Comparison of ENCODE assay signal across 8 mouse cellular contexts in the genomic region with DNA sequence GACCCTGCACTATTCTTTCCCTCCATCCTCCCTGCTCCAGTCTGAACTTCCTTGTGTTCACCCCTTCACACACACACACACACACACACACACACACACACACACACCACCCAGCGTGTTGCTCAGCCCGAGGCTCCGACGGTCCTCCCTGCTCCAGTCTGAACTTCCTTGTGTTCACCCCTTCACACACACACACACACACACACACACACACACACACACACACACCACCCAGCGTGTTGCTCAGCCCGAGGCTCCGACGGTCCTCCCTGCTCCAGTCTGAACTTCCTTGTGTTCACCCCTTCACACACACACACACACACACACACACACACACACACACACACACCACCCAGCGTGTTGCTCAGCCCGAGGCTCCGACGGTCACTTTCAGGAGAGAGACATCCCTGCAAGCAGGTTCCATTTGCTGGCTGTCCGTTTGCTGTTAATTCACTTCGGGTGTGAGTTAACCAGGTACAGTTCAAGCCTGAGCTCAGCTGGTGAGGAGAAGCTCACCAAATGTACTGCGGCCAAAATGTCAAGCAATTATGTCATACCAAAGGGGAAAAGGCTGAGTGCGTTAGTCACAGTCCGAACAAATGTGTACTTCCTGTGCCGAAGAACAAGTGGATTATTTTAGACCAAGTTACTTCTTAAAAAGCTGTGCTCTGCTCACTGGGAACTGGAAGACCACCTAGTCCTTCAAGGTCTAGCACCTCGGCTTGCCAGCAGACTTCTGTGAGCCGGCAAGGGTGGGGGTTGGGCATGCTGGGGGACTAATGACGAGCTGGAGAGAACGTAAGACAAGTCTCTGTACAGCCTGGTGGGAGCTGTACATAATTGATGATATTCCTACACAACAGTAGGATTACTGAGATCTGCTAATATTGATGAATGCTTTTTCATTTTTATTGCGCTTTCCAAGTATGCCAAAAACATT. TPM values are rescaled to one million over a fixed set of nuclear protein-coding genes. Genes with fewer than 3 reads are reported as not detected.
DNase-seq lines count a peak whose midpoint lies in the region; ATAC-seq and TF ChIP-seq lines count a peak whose summit lies in the region.
"Not testable (repeated sequence)": the region's sequence is repeated elsewhere in the genome, so short reads cannot be mapped to it uniquely, and the experiment has no call there.

No protein-coding gene starts in this region.

- not testable (repeated sequence) for H3K27me3 ChIP-seq in heart, embryonic 14.5 days (ENCODE audit: control insufficient read depth, insufficient read depth, low read length); kidney, embryonic 14.5 days (ENCODE audit: control insufficient read depth, insufficient read depth, low read length); limb, embryonic 15.5 days; lung, postnatal 0 days (replicated peaks; ENCODE audit: insufficient read depth, low read length)

- not testable (repeated sequence) for H3K4me1 ChIP-seq in brown adipose tissue, adult 24 weeks (ENCODE audit: control insufficient read depth, insufficient read depth, insufficient read length, low read length); heart, embryonic 14.5 days (ENCODE audit: control insufficient read depth in 2 of 2, insufficient read depth in 2 of 2, low read length in 2 of 2); kidney, embryonic 14.5 days (ENCODE audit: control insufficient read depth, insufficient read depth, low read length); limb, embryonic 15.5 days; lung, postnatal 0 days (ENCODE audit: insufficient read depth, low read depth, low read length)

- not testable (repeated sequence) for H3K27ac ChIP-seq in brown adipose tissue, adult 24 weeks (replicated peaks; ENCODE audit: low read depth, low read length); heart, embryonic 14.5 days (replicated peaks in 1 of 2; ENCODE audit: control insufficient read depth in 1 of 2, insufficient read depth in 1 of 2, low read depth in 2 of 2, low read length in 2 of 2); kidney, embryonic 14.5 days (ENCODE audit: low read depth, low read length); limb, embryonic 15.5 days; lung, postnatal 0 days (ENCODE audit: low read length)

- WGBS in heart, embryonic 14.5 days = 50% methylated on average over 15 of the region's 23 CpGs
- WGBS in kidney, embryonic 14.5 days = 49% methylated on average over 15 of the region's 23 CpGs
- WGBS in limb, embryonic 15.5 days = 46% methylated on average over 19 of the region's 23 CpGs
- whole genome bisulfite sequencing in lung, postnatal 0 days = 42% methylated on average over 15 of the region's 23 CpGs

- not testable (repeated sequence) for H3K36me3 ChIP-seq in heart, embryonic 14.5 days (ENCODE audit: control insufficient read depth, insufficient read depth, low read length); kidney, embryonic 14.5 days (ENCODE audit: control insufficient read depth, insufficient read depth, low read length); limb, embryonic 15.5 days; lung, postnatal 0 days (ENCODE audit: insufficient read depth, low read length)

- not testable (repeated sequence) for H3K9me3 ChIP-seq in heart, embryonic 14.5 days (ENCODE audit: control insufficient read depth, low read length); kidney, embryonic 14.5 days (ENCODE audit: control insufficient read depth, low read length); limb, embryonic 15.5 days; lung, postnatal 0 days (ENCODE audit: low read length)

- TF ChIP-seq CTCF in lung, postnatal 0 days (IDR thresholded peaks at IDR 0.05) = not testable (repeated sequence)

- peak overlapping the region; percentile 40 for H3K4me2 ChIP-seq in heart, embryonic 14.5 days (ENCODE audit: low read length)
- H3K4me2 ChIP-seq in kidney, embryonic 14.5 days (replicated peaks; ENCODE audit: low read depth, low read length) = not testable (repeated sequence)
- H3K4me2 ChIP-seq in limb, embryonic 15.5 days = 0 out of 2 replicates have a peak overlapping the region, but pooled peaks have one; percentile 3
- H3K4me2 ChIP-seq in lung, postnatal 0 days (replicated peaks; ENCODE audit: low read depth, low read length) = 0 out of 2 replicates have a peak overlapping the region, but pooled peaks have one; percentile 18

- peak; percentile 62 for ATAC-seq in granulocyte monocyte progenitor cell, adult 5-6 weeks (replicated peaks; ENCODE audit: poor library complexity, severe bottlenecking)
- ATAC-seq in heart, embryonic 14.5 days (ENCODE audit: insufficient number of reproducible peaks, insufficient read depth, low FRiP score, low read depth); limb, embryonic 15.5 days (ENCODE audit: insufficient number of reproducible peaks, low FRiP score, low TSS enrichment, low read depth): not testable (repeated sequence)
- ATAC-seq in kidney, embryonic 14.5 days (ENCODE audit: low FRiP score, low TSS enrichment) = 0 out of 2 replicates have a peak, but pooled peaks have one; percentile 20
- peak; percentile 35; the same call in 1 of the 2 replicates for ATAC-seq in lung, postnatal 0 days

- peak; percentile 34 to 45 for DNase-seq in adrenal gland, adult (ENCODE audit: inconsistent age in 2 of 2, low spot score in 1 of 2)
- DNase-seq in lung, postnatal 0 days (ENCODE audit: low spot score) = not testable (repeated sequence)
- peak; percentile 58 for DNase-seq in testis, postnatal 10 days (ENCODE audit: low spot score)

- H3K9ac ChIP-seq in heart, embryonic 14.5 days (ENCODE audit: low read length); kidney, embryonic 14.5 days (ENCODE audit: low read depth, low read length); limb, embryonic 15.5 days; lung, postnatal 0 days (replicated peaks; ENCODE audit: low read depth): not testable (repeated sequence)

- not testable (repeated sequence) for TF ChIP-seq EP300 in lung, postnatal 0 days (IDR thresholded peaks at IDR 0.05)

- H3K4me3 ChIP-seq in brown adipose tissue, adult 24 weeks (ENCODE audit: insufficient read depth, low read depth, low read length) = peak overlapping the region; percentile 37
- peak overlapping the region in 1 of 2 experiments; percentile 12; a peak in 1 of 4 replicates for H3K4me3 ChIP-seq in heart, embryonic 14.5 days (ENCODE audit: control insufficient read depth in 1 of 2, insufficient read depth in 1 of 2, low read depth in 1 of 2, low read length in 2 of 2)
- H3K4me3 ChIP-seq in kidney, embryonic 14.5 days (ENCODE audit: low read length); limb, embryonic 15.5 days; lung, postnatal 0 days (ENCODE audit: low read depth, low read length): not testable (repeated sequence)

RNA-seq across cellular contexts. Expression of gene Wwc2, which starts 52.0 kb away (rescaled TPM):
- 12.6 and 14.1 TPM in 2 replicates for polyA plus RNA-seq in brown adipose tissue, adult 24 weeks (2012; ENCODE audit: insufficient read depth, insufficient read length, missing spikeins)
- total RNA-seq in granulocyte monocyte progenitor cell, adult 5-6 weeks (2014; fragmentation: Nextera tagmentation) = 4.2 and 8.9 TPM in 2 replicates
- total RNA-seq in granulocyte monocyte progenitor cell, adult 5-6 weeks (2017) = 5.8 and 6.7 TPM in 2 replicates
- 13.5 and 14.7 TPM in 2 replicates for polyA plus RNA-seq in heart, embryonic 14.5 days (2014; fragmentation: Nextera tagmentation; extraction: Ambion mirVana)
- 14.5 and 18.5 TPM in 2 replicates for polyA plus RNA-seq in kidney, embryonic 14.5 days (2014; fragmentation: Nextera tagmentation; extraction: Ambion mirVana)
- polyA plus RNA-seq in limb, embryonic 15.5 days (2015; fragmentation: Nextera tagmentation; extraction: Ambion mirVana) = 9.4 and 11.9 TPM in 2 replicates
- polyA plus RNA-seq in lung, postnatal 0 days (2015; fragmentation: Nextera tagmentation; extraction: Ambion mirVana) = 19.1 and 23.1 TPM in 2 replicates

RNA-seq across cellular contexts. Expression of gene Dctd, which starts 56.2 kb away (rescaled TPM):
- polyA plus RNA-seq in brown adipose tissue, adult 24 weeks (2012; ENCODE audit: insufficient read depth, insufficient read length, missing spikeins) = 1.1 TPM in 1 of 2 replicates, not detected in the other
- 46.2 and 57.1 TPM in 2 replicates for total RNA-seq in granulocyte monocyte progenitor cell, adult 5-6 weeks (2014; fragmentation: Nextera tagmentation)
- 53.6 and 56.3 TPM in 2 replicates for total RNA-seq in granulocyte monocyte progenitor cell, adult 5-6 weeks (2017)
- 33.4 and 34.1 TPM in 2 replicates for polyA plus RNA-seq in heart, embryonic 14.5 days (2014; fragmentation: Nextera tagmentation; extraction: Ambion mirVana)
- polyA plus RNA-seq in kidney, embryonic 14.5 days (2014; fragmentation: Nextera tagmentation; extraction: Ambion mirVana) = 43.1 and 46.3 TPM in 2 replicates
- polyA plus RNA-seq in limb, embryonic 15.5 days (2015; fragmentation: Nextera tagmentation; extraction: Ambion mirVana) = 28.2 and 30.0 TPM in 2 replicates
- 1.5 and 1.9 TPM in 2 replicates for polyA plus RNA-seq in lung, postnatal 0 days (2015; fragmentation: Nextera tagmentation; extraction: Ambion mirVana)

Comparison
In these comparisons a context has a peak if more than half of its experiments do, and no peak if none do; other contexts are left out.
1. RNA of gene Dctd, which starts 56.2 kb away (polyA plus RNA-seq): 43.1 to 46.3 TPM in kidney, embryonic 14.5 days, 33.4 to 34.1 TPM in heart, embryonic 14.5 days and 28.2 to 30.0 TPM in limb, embryonic 15.5 days; 1.5 to 1.9 TPM in lung, postnatal 0 days and 1.1 TPM in brown adipose tissue, adult 24 weeks; every median in the first group is over 10 times any median in the second.